Mouse (Mus musculus) kidney, embryonic 15.5 days (tissue): ENCODE measurements at regions not wholly inside any gene's neighbourhood (a gene's known extent, or its start where the extent isn't known, plus 50 kb on each side); places are given as distances from the start of the nearest gene placed in this dataset.

ENCODE experiments used
- ATAC-seq: fragments of 200-750 bp; cut with Nextera tagmentation; replicated peaks from 2 replicates; pipeline ENCODE4 v1.8.0; 2017; ENCODE audit warnings: moderate TSS enrichment; ENCODE audit not compliant: low FRiP score
- H3K27ac ChIP-seq: fragments of 300-500 bp; sonication (generic); 2 replicates; pipeline ENCODE4 v1.5.1; 2015; ENCODE audit warnings: mild to moderate bottlenecking, inconsistent platforms
- H3K27me3 ChIP-seq: fragments of 300-500 bp; sonication (generic); 2 replicates; pipeline ENCODE4 v1.6.1; 2015; ENCODE audit warnings: inconsistent platforms
- H3K36me3 ChIP-seq: fragments of 300-500 bp; sonication (generic); 2 replicates; pipeline ENCODE4 v1.6.1; 2015; ENCODE audit warnings: inconsistent platforms
- H3K4me1 ChIP-seq: fragments of 300-500 bp; sonication (generic); 2 replicates; pipeline ENCODE4 v1.6.1; 2015; ENCODE audit warnings: inconsistent platforms
- H3K4me2 ChIP-seq: fragments of 300-500 bp; sonication (generic); 2 replicates; pipeline ENCODE4 v1.6.1; 2015; ENCODE audit warnings: moderate library complexity, mild to moderate bottlenecking, inconsistent platforms
- H3K4me3 ChIP-seq: fragments of 300-500 bp; sonication (generic); replicated peaks from 2 replicates; pipeline ENCODE4 v1.5.1; 2015; ENCODE audit warnings: mild to moderate bottlenecking, inconsistent platforms
- H3K9ac ChIP-seq: fragments of 300-500 bp; sonication (generic); 2 replicates; pipeline ENCODE4 v1.6.1; 2015; ENCODE audit warnings: mild to moderate bottlenecking, inconsistent platforms
- H3K9me3 ChIP-seq: fragments of 300-500 bp; sonication (generic); replicated peaks from 2 replicates; pipeline ENCODE4 v1.6.1; 2016; ENCODE audit warnings: inconsistent platforms
- WGBS: fragments of 180-500 bp; shearing (Covaris S2); methylation state at CpG from one replicate; pipeline ENCODE4 v1.1.7; 2015; ENCODE audit warnings: mixed read lengths; 5-methylcytosine and 5-hydroxymethylcytosine counted together

DNA sequence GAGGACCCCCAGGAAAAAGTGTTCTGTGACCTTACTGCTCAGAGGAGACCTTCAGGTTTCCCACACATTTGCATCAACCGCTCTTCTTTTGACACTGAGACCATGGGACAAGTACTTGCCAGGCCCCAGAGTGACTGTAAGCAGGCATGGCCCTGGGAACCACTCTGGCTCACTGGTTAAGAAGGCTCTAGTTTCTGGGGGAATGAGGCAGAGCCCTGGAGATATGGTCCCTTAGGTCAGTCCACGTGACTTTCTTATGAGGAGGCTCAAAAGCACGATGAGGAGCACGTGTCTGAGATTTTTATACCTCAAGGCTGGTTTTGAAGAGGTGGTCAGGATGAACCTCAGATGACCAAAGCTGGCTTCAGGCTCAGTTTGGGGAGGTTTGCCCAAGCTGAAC lies 72.1 kb upstream of the Ppara start:
- H3K4me1 ChIP-seq, result peaks cover 13% of the 10 kb centered on the region
- no peaks in the 10 kb centered on the region for H3K9me3 ChIP-seq
- H3K27me3 ChIP-seq, result peaks cover 35% of the 10 kb centered on the region
- no peak overlapping the region for H3K4me3 ChIP-seq
- H3K36me3 ChIP-seq, result 0 out of 2 replicates have a peak, but pooled peaks cover 3% of the 10 kb centered on the region
- ATAC-seq, result no peak
- no peak overlapping the region for H3K4me2 ChIP-seq
- no peak overlapping the region for H3K27ac ChIP-seq
- WGBS, result 91% methylated on average over 4 of the region's 4 CpGs
- no peak overlapping the region for H3K9ac ChIP-seq

- H3K4me3 ChIP-seq, result no peak overlapping the region
- H3K4me2 ChIP-seq, result no peak overlapping the region
- ATAC-seq, result no peak
- 86% methylated on average over 17 of the region's 17 CpGs for WGBS
- H3K4me1 ChIP-seq, result peaks cover 18% of the 10 kb centered on the region
- H3K9me3 ChIP-seq, result no peaks in the 10 kb centered on the region
- peak overlapping the region; percentile 29 for H3K27ac ChIP-seq
- H3K27me3 ChIP-seq, result peaks cover 35% of the 10 kb centered on the region
- 0 out of 2 replicates have a peak, but pooled peaks cover 3% of the 10 kb centered on the region for H3K36me3 ChIP-seq
- H3K9ac ChIP-seq, result no peak overlapping the region
These were observed 70.9 kb upstream of the Ppara start for GRCm38 (mm10) chr15:85663757-85664431.

DNA sequence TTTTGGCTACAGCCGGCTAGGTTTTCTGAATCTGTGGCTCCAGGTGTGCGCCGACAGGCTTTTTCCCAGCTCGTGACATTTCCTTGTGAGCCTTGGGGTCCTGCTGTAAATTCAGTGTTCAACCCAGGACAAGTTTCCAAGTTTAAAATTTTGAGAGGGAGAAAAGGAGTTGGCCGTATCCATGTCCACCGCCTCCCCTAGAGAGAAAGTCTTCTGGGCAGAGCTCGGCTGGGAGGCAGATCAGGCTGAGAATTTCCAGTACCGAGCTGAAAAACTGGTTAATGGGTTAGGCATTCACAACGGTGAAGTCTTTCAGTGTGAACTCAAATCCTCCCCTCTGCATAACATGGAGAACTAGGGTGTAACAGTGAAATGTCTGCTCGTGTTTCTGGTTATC lies 70.4 kb upstream of the Ppara start:
- no peak for ATAC-seq
- peaks cover 35% of the 10 kb centered on the region for H3K27me3 ChIP-seq
- no peak overlapping the region for H3K4me2 ChIP-seq
- H3K9me3 ChIP-seq, result no peaks in the 10 kb centered on the region
- H3K4me1 ChIP-seq, result peaks cover 23% of the 10 kb centered on the region
- H3K36me3 ChIP-seq, result 0 out of 2 replicates have a peak, but pooled peaks cover 3% of the 10 kb centered on the region
- peak overlapping the region; percentile 29 for H3K27ac ChIP-seq
- H3K4me3 ChIP-seq, result no peak overlapping the region
- H3K9ac ChIP-seq, result no peak overlapping the region
- 71% methylated on average over 10 of the region's 10 CpGs for WGBS

GRCm38 (mm10) chr15:85665181-85665821 lies 69.5 kb upstream of the Ppara start:
- Histone ChIP-seq H3K4me2 (no peak overlapping the region), H3K4me1 (peaks cover 30% of the 10 kb centered on the region), H3K27ac (no peak overlapping the region), H3K36me3 (0 out of 2 replicates have a peak, but pooled peaks cover 3% of the 10 kb centered on the region), H3K9ac (no peak overlapping the region), H3K27me3 (peaks cover 29% of the 10 kb centered on the region), H3K9me3 (no peaks in the 10 kb centered on the region), H3K4me3 (no peak overlapping the region)
- 77% methylated on average over 12 of the region's 12 CpGs for WGBS
- ATAC-seq, result no peak

DNA sequence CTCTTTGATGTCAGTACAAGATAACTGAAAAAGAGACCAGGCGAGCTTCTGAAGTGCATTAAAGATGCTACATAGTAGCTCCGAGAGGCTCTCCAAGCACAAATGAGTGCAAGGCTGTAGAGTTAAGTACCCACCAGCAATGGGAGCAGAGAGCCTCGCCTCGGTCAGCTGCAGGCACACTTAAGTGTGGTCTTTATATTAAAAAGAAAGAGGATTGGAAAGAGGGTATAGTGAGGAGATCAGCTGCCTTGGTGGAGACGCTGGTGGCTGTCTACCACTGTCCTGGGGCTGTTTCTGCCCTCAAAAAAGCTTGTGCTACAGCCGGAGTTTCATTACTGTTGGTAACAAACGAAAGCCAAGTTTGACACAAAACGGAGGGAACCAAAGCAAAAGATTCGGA lies 68.3 kb upstream of the Ppara start:
- Histone ChIP-seq H3K9me3 (no peaks in the 10 kb centered on the region), H3K4me3 (no peak overlapping the region), H3K27ac (no peak overlapping the region), H3K36me3 (no peaks in the 10 kb centered on the region), H3K27me3 (peaks cover 18% of the 10 kb centered on the region), H3K4me2 (no peak overlapping the region), H3K4me1 (peaks cover 24% of the 10 kb centered on the region), H3K9ac (no peak overlapping the region)
- 85% methylated on average over 9 of the region's 9 CpGs for WGBS
- no peak for ATAC-seq

DNA sequence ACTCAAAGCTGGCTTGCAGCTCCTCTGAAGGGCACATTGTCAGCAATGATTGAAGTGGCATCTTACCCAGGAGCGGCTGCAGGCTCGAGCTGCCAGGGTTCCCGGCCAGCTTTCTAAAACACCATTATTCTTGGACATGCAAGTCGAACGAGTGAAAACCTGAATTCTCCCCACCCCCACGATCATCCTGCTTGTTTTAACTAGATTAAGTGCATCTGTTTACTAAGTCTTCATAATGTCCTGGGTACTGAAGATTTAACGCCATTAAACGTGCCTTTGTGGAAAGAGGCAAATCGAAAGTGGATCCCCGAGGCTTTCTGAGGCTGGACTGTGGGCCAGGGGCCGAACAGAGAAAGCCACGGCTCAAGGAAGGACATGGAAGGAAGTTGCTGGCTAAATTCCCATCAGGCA lies 67.4 kb upstream of the Ppara start:
- Histone ChIP-seq H3K27ac (no peak overlapping the region), H3K4me3 (no peak overlapping the region), H3K4me1 (peaks cover 25% of the 10 kb centered on the region), H3K9ac (no peak overlapping the region), H3K9me3 (no peaks in the 10 kb centered on the region), H3K36me3 (no peaks in the 10 kb centered on the region), H3K4me2 (no peak overlapping the region), H3K27me3 (peaks cover 13% of the 10 kb centered on the region; the same call in 1 of the 2 replicates)
- WGBS, result 63% methylated on average over 12 of the region's 12 CpGs
- ATAC-seq, result no peak

- Histone ChIP-seq H3K4me1 (peaks cover 30% of the 10 kb centered on the region), H3K27me3 (peaks cover 13% of the 10 kb centered on the region; the same call in 1 of the 2 replicates), H3K4me2 (no peak overlapping the region), H3K36me3 (no peaks in the 10 kb centered on the region), H3K4me3 (no peak overlapping the region), H3K9me3 (no peaks in the 10 kb centered on the region), H3K27ac (no peak overlapping the region), H3K9ac (no peak overlapping the region)
- 66% methylated on average over 7 of the region's 7 CpGs for WGBS
- ATAC-seq, result no peak
These were observed 66.7 kb upstream of the Ppara start for GRCm38 (mm10) chr15:85667906-85668590.

DNA sequence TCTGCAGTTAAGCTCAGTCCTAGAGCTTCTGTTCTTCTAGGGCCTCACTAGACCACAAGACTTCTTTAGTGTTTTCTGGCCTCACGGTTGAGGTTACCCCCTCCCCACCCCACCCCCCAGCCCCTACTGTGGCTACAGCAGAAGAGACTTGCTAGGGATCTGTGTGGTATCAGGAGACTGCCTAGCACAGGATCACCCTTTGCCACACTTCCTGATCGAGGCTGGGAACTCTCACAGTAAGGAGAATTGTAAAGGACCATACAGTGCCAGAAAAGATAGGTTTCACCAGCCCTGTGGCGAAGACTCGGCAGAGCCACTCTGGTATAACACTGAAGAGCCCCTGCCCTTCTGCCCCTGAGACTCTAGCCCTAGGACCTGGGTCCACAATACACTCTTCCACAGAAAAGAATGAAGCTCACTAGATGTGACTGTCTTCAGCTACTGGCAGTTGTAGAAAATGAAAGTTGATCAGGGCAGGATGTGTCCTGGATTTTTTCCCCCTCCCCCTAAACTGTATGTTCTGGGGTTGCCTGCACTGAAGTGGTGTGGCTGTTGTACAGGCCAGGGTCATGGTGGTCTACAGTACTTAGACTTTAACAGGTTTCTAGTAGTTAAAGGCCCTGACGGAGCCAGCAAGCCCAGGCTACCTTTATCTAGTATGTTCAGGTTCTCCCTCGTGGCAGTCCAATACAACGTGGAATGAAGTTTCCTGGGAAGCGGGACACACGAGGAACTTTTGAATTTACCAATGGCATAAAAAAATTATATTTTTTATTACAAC lies 65.7 kb upstream of the Ppara start:
- Histone ChIP-seq H3K4me1 (peaks cover 37% of the 10 kb centered on the region), H3K4me2 (peak overlapping the region; percentile 73), H3K9me3 (no peaks in the 10 kb centered on the region), H3K27ac (peak overlapping the region; percentile 95), H3K9ac (no peak overlapping the region), H3K36me3 (peaks cover 5% of the 10 kb centered on the region), H3K27me3 (peaks cover 12% of the 10 kb centered on the region; the same call in 1 of the 2 replicates), H3K4me3 (peak overlapping the region; percentile 95; the same call in 1 of the 2 replicates)
- ATAC-seq, result no peak
- 68% methylated on average over 9 of the region's 9 CpGs for WGBS

DNA sequence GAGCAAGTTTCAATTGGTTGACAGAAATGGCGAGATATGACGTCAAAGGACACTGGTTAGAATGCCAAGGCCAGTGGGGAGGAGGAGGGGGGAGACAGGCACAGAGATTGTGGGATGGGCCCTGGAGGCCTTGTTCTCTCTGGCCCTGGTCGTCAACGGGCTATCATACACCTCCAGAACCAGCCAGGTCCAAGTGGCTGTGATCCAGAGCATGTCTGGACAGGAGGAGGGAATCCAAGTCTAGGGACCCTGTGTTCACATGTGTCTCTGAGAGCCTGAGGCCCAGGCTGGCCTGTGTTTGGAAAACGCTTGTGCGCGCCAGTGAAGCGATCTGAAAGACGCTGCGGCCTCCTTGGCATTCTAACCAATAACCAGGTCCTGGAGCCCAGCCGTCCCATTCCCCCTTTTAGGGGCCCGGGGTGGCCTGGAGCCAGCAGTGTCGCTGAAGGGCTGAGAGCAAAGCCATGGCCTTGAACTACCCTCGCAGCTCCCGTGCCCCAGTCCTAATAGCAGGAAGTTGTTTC lies 65.1 kb upstream of the Ppara start:
- H3K4me3 ChIP-seq, result peak overlapping the region; percentile 95
- 31% methylated on average over 15 of the region's 15 CpGs for WGBS
- H3K27ac ChIP-seq, result peak overlapping the region; percentile 95
- H3K4me1 ChIP-seq, result peaks cover 42% of the 10 kb centered on the region
- peak overlapping the region; percentile 73 for H3K4me2 ChIP-seq
- ATAC-seq, result peak; percentile 10; the same call in 1 of the 2 replicates
- peak overlapping the region; percentile 98 for H3K9ac ChIP-seq
- peaks cover 11% of the 10 kb centered on the region for H3K36me3 ChIP-seq
- no peaks in the 10 kb centered on the region for H3K9me3 ChIP-seq
- H3K27me3 ChIP-seq, result peaks cover 10% of the 10 kb centered on the region; the same call in 1 of the 2 replicates

GRCm38 (mm10) chr15:85670176-85670788 lies 64.5 kb upstream of the Ppara start:
- H3K4me2 ChIP-seq, result peak overlapping the region; percentile 73
- peak overlapping the region; percentile 98 for H3K9ac ChIP-seq
- H3K9me3 ChIP-seq, result no peaks in the 10 kb centered on the region
- H3K36me3 ChIP-seq, result peaks cover 14% of the 10 kb centered on the region
- peak overlapping the region; percentile 95 for H3K27ac ChIP-seq
- peaks cover 47% of the 10 kb centered on the region for H3K4me1 ChIP-seq
- 1% methylated on average over 50 of the region's 64 CpGs for WGBS
- peak overlapping the region; percentile 95 for H3K4me3 ChIP-seq
- peaks cover 9% of the 10 kb centered on the region; the same call in 1 of the 2 replicates for H3K27me3 ChIP-seq
- ATAC-seq, result peak; percentile 70
